Mouse (Mus musculus): ENCODE data around the gene Crhr1.

Crhr1 gene

DNA sequence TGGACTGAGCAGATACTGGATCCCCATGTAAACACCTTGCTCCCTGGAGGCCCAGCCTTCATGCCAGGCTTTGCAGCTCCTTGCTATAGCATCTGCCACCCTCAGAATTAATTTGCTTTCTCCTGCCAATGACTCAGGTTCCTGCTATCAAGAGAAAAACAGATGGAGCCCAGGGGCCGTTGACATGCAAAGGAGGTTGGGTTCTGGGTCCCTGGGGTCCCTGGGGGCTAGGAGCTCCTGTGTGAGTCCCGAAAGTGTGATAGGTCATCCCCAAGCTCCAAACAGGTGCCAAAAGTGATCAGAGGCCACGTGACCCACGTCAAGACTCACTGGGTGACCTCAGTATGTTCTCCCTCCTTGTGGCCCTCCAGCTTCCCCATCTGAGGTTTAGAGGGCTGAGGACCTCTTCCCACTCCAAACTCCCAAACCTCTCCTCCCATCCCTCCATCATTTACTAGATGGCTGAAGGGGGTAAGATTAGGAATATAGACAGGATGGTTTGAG, 27.2 kb downstream of the Crhr1 start:
- Histone ChIP-seq H3K4me1 (replicated peaks; ENCODE audit: low read depth, low read length) (peaks cover 40% of the 10 kb centered on the region), H3K36me3 (ENCODE audit: insufficient read depth, low read length) (no peaks in the 10 kb centered on the region), H3K27me3 (ENCODE audit: insufficient read depth, low read length) (peaks cover 77% of the 10 kb centered on the region), H3K9me3 (ENCODE audit: low read length) (no peaks in the 10 kb centered on the region), H3K4me3 (replicated peaks; ENCODE audit: low read length) (no peak overlapping the region)
- TF ChIP-seq NANOG (IDR thresholded peaks at IDR 0.05; ENCODE audit: borderline replicate concordance, low read length) (no peak), CTCF (conservative IDR thresholded peaks at IDR 0.05; ENCODE audit: low read length) (no peak), POU5F1 (IDR thresholded peaks at IDR 0.05; ENCODE audit: borderline replicate concordance, low read length) (no peak)

DNA sequence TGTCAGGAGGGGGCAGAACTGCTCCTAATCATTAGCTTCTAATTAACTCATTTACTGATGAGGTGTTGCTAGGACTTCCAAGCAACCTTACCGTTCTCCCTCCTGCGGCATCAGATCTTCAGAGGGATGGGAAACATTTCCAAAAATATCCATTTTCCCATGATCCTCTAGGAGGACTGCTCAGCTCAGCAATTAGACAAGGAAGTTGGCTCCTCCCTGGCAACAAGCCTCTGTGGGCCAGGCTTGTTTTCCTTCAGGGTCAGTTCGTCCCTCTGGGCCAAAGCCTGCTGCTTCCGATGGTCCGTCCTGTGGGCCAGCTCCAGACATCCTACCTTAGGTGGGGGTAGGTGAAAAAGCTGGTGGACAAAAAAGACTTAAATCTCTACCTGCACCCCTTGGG, 28.5 kb downstream of the Crhr1 start:
- no peaks in the 10 kb centered on the region for H3K36me3 ChIP-seq (ENCODE audit: insufficient read depth, low read length)
- peaks cover 78% of the 10 kb centered on the region for H3K27me3 ChIP-seq (ENCODE audit: insufficient read depth, low read length)
- TF ChIP-seq CTCF (conservative IDR thresholded peaks at IDR 0.05; ENCODE audit: low read length) (no peak), NANOG (IDR thresholded peaks at IDR 0.05; ENCODE audit: borderline replicate concordance, low read length) (no peak), POU5F1 (IDR thresholded peaks at IDR 0.05; ENCODE audit: borderline replicate concordance, low read length) (no peak)
- peaks cover 41% of the 10 kb centered on the region for H3K4me1 ChIP-seq (replicated peaks; ENCODE audit: low read depth, low read length)
- H3K9me3 ChIP-seq (ENCODE audit: low read length): no peaks in the 10 kb centered on the region
- no peak overlapping the region for H3K4me3 ChIP-seq (replicated peaks; ENCODE audit: low read length)

DNA sequence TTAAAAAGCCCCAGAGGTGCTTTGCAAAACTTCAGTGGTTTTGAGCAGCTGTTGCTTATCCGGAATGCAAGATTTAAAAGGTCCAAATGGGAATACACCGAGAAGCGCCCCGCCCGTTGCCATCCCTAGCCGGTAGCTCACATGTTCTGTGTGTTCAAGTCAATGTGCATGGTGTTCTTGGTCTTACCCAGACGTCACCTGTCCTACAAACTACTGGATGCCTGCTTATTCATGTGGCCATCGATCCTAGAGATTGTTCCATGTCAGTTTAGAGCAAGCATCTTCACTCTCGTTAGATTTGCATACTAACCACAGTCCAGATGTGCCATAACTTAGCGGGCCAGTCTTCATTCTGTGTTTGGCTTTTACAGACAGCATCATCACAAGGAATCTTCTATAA, 31.6 kb downstream of the Crhr1 start:
- Histone ChIP-seq H3K4me1 (replicated peaks; ENCODE audit: low read depth, low read length) (peaks cover 22% of the 10 kb centered on the region), H3K27me3 (ENCODE audit: insufficient read depth, low read length) (peaks cover 73% of the 10 kb centered on the region), H3K4me3 (replicated peaks; ENCODE audit: low read length) (no peak overlapping the region), H3K9me3 (ENCODE audit: low read length) (no peaks in the 10 kb centered on the region), H3K36me3 (ENCODE audit: insufficient read depth, low read length) (no peaks in the 10 kb centered on the region)
- TF ChIP-seq CTCF (conservative IDR thresholded peaks at IDR 0.05; ENCODE audit: low read length): no peak
- no peak for TF ChIP-seq NANOG (IDR thresholded peaks at IDR 0.05; ENCODE audit: borderline replicate concordance, low read length)
- TF ChIP-seq POU5F1 (IDR thresholded peaks at IDR 0.05; ENCODE audit: borderline replicate concordance, low read length): no peak

DNA sequence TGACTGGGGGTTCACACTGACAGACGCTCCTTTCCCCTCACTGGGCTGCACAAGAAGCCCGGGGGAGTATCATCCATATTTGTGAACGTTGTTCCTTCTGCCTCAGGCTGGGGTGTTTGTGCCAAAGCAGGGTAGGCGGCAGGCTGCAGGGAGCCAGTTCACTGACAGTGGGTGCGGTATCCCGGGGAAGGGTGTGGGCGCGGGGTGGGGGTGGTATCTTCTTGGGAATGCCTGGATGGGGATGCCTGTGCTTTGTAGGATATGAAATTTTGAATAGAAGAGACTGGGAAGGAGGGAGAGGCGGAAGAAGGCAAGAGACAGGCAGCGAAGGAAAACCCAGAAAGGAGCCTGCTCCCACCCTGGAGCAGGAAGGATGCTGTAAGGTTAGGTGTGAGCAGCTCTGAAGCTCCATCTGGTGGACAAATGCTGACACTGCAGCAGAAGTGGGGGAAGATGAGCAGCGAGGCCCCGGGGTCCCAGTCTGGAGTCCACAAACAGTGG, 38.7 kb downstream of the Crhr1 start:
- no peak overlapping the region for H3K4me3 ChIP-seq (replicated peaks; ENCODE audit: low read length)
- H3K4me1 ChIP-seq (replicated peaks; ENCODE audit: low read depth, low read length): peaks cover 23% of the 10 kb centered on the region
- H3K9me3 ChIP-seq (ENCODE audit: low read length): no peaks in the 10 kb centered on the region
- no peaks in the 10 kb centered on the region for H3K36me3 ChIP-seq (ENCODE audit: insufficient read depth, low read length)
- H3K27me3 ChIP-seq (ENCODE audit: insufficient read depth, low read length): peaks cover 84% of the 10 kb centered on the region
- TF ChIP-seq CTCF (conservative IDR thresholded peaks at IDR 0.05; ENCODE audit: low read length) (peak; percentile 83), NANOG (IDR thresholded peaks at IDR 0.05; ENCODE audit: borderline replicate concordance, low read length) (no peak), POU5F1 (IDR thresholded peaks at IDR 0.05; ENCODE audit: borderline replicate concordance, low read length) (no peak)

DNA sequence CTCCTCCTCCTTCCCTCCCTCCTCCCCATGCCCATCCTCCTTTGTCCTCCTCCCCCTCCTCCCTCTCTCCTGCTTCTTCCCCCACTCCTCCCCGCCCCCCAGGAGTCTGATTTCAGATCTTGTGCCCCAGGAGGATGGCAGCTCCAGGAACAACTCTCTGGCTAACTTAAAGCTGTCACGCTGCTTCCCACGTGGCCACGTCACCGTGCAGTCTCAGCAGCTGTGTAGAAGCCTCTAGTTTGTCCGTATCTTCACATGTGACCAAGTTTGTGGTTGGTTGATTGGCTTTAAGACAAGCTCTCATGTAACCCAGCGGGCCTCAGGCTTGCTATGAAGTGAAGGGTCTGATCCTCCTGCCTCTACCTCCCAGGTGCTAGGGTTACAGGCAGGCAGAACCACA, 46.2 kb downstream of the Crhr1 start:
- TF ChIP-seq NANOG (IDR thresholded peaks at IDR 0.05; ENCODE audit: borderline replicate concordance, low read length) (no peak), POU5F1 (IDR thresholded peaks at IDR 0.05; ENCODE audit: borderline replicate concordance, low read length) (no peak), CTCF (conservative IDR thresholded peaks at IDR 0.05; ENCODE audit: low read length) (no peak)
- Histone ChIP-seq H3K4me1 (replicated peaks; ENCODE audit: low read depth, low read length) (peaks cover 12% of the 10 kb centered on the region), H3K27me3 (ENCODE audit: insufficient read depth, low read length) (peaks cover 50% of the 10 kb centered on the region), H3K36me3 (ENCODE audit: insufficient read depth, low read length) (no peaks in the 10 kb centered on the region), H3K9me3 (ENCODE audit: low read length) (no peaks in the 10 kb centered on the region), H3K4me3 (replicated peaks; ENCODE audit: low read length) (no peak overlapping the region)

DNA sequence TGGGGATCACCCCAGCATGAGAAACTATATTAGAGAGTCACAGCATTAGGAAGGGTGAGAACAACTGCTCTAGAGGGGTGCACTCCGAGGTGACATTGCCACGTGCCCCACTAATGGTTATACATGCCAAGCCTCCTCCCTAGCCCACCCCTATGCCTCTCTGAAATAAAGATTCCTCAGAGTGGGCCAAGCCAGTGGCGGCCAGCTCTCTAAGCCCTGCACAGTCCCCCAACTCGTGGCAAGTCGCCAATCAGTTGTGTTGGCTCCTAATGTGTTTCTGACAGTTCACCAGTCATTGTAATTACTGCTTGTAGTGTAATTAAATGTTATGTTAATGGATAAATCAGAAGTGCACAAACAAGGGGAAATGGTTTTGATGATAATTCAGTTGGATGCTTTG, 47.1 kb downstream of the Crhr1 start:
- H3K9me3 ChIP-seq (ENCODE audit: low read length): no peaks in the 10 kb centered on the region
- H3K4me1 ChIP-seq (replicated peaks; ENCODE audit: low read depth, low read length): peaks cover 12% of the 10 kb centered on the region
- H3K36me3 ChIP-seq (ENCODE audit: insufficient read depth, low read length): no peaks in the 10 kb centered on the region
- no peak overlapping the region for H3K4me3 ChIP-seq (replicated peaks; ENCODE audit: low read length)
- no peak for TF ChIP-seq POU5F1 (IDR thresholded peaks at IDR 0.05; ENCODE audit: borderline replicate concordance, low read length)
- TF ChIP-seq NANOG (IDR thresholded peaks at IDR 0.05; ENCODE audit: borderline replicate concordance, low read length): no peak
- no peak for TF ChIP-seq CTCF (conservative IDR thresholded peaks at IDR 0.05; ENCODE audit: low read length)
- peaks cover 44% of the 10 kb centered on the region for H3K27me3 ChIP-seq (ENCODE audit: insufficient read depth, low read length)

DNA sequence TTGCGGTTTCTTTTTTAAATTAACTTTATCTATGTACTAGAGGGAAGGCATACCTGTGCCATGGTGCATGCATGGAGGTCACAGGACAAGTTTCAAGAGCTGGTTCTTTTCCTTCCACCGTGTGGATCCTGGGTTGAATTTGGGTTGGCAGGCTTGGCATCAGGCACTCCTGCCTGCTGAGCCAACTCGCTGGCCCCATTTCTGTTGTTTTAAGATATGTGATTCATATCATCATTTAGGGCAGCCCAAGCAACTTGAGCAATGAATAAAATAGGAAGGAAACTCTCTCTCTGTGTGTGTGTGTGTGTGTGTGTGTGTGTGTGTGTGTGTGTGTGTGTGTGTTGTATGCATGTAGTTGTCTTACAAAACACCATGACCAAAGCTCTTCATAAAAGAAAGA, 49.5 kb downstream of the Crhr1 start:
- TF ChIP-seq NANOG (IDR thresholded peaks at IDR 0.05; ENCODE audit: borderline replicate concordance, low read length): no peak
- no peak for TF ChIP-seq POU5F1 (IDR thresholded peaks at IDR 0.05; ENCODE audit: borderline replicate concordance, low read length)
- TF ChIP-seq CTCF (conservative IDR thresholded peaks at IDR 0.05; ENCODE audit: low read length): no peak
- H3K9me3 ChIP-seq (ENCODE audit: low read length): no peaks in the 10 kb centered on the region
- H3K4me3 ChIP-seq (replicated peaks; ENCODE audit: low read length): no peak overlapping the region

DNA sequence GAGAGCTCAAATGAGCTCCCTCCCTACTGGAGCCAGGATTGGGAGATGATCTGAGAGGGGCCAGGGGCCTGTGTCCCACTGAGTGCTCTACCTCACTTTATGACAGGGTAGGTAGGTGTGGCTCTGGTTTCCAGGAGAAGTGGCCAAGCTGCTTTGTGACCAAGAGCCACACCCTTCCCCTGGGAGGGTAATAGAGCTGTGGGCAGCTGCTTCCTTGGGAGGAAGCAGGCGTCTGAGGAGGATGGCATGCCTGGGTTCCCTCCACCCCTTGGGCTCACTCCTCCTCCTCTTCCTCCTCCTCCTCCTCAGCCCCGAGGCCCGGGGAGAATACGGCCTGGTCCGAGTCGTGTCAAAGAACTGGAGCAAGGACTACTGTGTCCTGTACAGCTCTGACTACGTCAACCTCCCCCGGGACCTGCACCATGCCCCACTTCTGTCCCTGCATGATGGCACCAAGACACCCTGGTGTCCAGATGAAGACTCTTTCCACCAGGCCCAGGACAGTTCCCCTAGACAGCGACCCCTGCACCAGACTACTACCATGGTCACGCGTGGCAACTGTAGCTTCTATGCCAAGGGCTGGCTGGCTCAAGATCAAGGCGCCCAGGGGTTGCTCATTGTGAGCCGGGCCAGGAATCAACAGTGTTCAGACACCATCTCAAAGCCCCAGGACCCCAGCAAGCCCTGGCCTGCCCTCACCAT, 53.6 kb downstream of the Crhr1 start, which contains the start of gene Sppl2c:
TSS of gene Sppl2c (plus strand) at position 193 of the 702 bp plus-strand sequence.
- Histone ChIP-seq H3K9me3 (ENCODE audit: low read length) (no peaks in the 10 kb centered on the region), H3K36me3 (ENCODE audit: insufficient read depth, low read length) (no peaks in the 10 kb centered on the region), H3K27me3 (ENCODE audit: insufficient read depth, low read length) (peaks cover 26% of the 10 kb centered on the region), H3K4me1 (replicated peaks; ENCODE audit: low read depth, low read length) (peaks cover 5% of the 10 kb centered on the region), H3K4me3 (replicated peaks; ENCODE audit: low read length) (no peak within 1 kb of the TSS)
- no peak for TF ChIP-seq NANOG (IDR thresholded peaks at IDR 0.05; ENCODE audit: borderline replicate concordance, low read length)
- no peak for TF ChIP-seq POU5F1 (IDR thresholded peaks at IDR 0.05; ENCODE audit: borderline replicate concordance, low read length)
- no peak for TF ChIP-seq CTCF (conservative IDR thresholded peaks at IDR 0.05; ENCODE audit: low read length)

More for the DNA sequence above, 49.5 kb downstream of the Crhr1 start:
- Histone ChIP-seq H3K4me1 (replicated peaks; ENCODE audit: low read depth, low read length) (peaks cover 5% of the 10 kb centered on the region), H3K36me3 (ENCODE audit: insufficient read depth, low read length) (no peaks in the 10 kb centered on the region), H3K27me3 (ENCODE audit: insufficient read depth, low read length) (peaks cover 21% of the 10 kb centered on the region)

Data from E14TG2a.4 (cell line).